Mouse (Mus musculus) spleen, adult 2 months (tissue): ENCODE measurements around the gene Zbtb18.

ENCODE experiments used
- CTCF ChIP-seq: fragments of 200-500 bp; IDR thresholded peaks from 2 replicates; pipeline ENCODE4 v1.5.1; 2011; ENCODE audit warnings: mild to moderate bottlenecking, inconsistent platforms; ENCODE audit not compliant: insufficient read depth, insufficient read length, insufficient replicate concordance; ENCODE audit errors: extremely low read depth
- POLR2A ChIP-seq: fragments of 200-500 bp; IDR thresholded peaks from 2 replicates; pipeline ENCODE4 v1.6.1; 2011; ENCODE audit warnings: low read depth, low read length, inconsistent platforms

DNA sequence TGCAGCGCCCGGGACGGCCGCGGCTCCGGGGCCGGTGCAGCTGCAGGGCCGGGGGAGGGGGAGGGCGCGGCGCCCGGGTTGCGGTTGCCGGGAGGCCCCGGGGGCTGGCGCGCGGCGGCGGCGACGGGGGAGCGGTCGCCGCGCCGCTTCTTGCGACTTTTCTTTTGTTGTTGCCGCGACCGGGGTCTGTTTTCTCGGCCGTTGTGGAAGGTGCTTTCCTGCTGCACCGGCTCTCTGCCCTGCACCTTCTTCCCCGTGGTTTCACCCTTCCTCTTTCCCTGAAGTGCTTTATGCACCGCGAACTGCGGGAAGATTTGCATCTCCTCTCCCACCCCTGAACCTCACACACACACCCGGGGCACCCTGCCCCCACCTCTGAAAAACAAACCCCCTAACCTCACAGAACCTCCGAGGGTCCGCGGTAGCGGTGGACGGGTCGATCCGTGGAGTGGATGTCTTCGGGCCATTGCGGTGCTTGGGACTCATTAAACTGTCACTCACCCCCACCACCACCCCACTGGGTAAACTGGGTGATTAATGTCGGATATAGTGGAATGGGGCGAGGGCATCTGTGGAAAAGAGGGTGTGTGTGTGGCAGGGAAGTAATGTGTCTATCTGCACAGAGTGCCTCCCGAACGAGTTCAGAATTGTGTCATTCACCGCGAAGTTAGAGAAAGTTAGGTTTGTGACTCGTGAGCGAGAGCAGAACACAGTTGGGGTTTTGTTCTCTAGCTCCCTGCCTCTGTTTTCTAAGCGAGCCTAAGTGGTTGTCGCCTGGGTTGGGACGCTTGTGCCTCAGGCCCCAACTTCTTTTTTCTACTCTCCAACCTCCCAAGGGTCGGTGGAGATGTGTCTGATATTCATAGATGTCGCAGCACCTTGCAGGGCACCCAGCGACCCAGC lies 921 bp downstream of the Zbtb18 start:
- peak; percentile 68; the same call in 1 of the 2 replicates for TF ChIP-seq POLR2A
- no peak for TF ChIP-seq CTCF
